Mouse (Mus musculus): ENCODE data around the gene E130116L18Rik. TPM values are rescaled to one million over a fixed set of nuclear protein-coding genes. Genes with fewer than 3 reads are reported as not detected.
"Not testable (repeated sequence)": the region's sequence is repeated elsewhere in the genome, so short reads cannot be mapped to it uniquely, and the experiment has no call there.

Gene E130116L18Rik
- total and polyA plus RNA-seq, 2 experiments from 2014 or later: 2.0 TPM; not detected in 1

DNA sequence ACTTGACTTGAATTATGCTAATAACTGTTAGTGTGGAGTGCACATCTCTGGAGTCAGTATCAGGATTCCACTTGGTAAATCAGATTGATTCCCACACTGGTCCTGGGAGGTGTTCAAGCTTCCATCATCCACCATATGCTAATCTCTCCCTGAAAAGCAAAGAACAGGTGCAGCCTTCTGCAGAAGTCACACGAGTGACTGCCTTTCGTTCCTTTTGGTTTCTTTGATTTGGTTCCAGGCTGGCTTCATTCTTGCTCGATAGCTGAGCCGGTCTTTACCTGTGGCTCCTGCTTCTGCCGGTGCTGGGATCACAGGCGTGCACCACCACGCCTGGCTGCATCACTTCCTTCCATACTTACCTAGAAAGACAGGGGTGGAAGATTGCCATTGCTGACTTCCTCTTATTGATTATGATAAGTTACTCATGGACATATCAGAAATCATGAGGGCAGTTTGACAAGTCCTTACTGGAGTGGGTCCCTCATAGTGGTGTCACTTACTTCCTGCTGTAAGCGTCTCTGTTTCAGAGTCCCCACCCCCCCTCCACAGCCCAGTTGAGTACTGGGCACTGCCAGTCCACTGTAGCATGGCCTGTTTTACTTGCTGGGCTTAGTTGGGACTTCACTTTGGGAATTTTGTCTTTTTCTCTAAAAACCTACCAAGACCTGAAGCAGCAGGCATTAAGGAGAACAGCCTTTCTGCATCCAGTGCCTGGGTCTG, 30.0 kb upstream of the E130116L18Rik start:
- Histone ChIP-seq H3K4me3 (ENCODE audit: low read depth, low read length) (no peak overlapping the region), H3K36me3 (ENCODE audit: insufficient read depth) (peaks cover 78% of the 10 kb centered on the region), H3K4me1 (ENCODE audit: insufficient read depth) (no peaks in the 10 kb centered on the region), H3K9me3 (ENCODE audit: low read length) (no peaks in the 10 kb centered on the region), H3K27ac (ENCODE audit: low read depth, low read length) (no peak overlapping the region), H3K9ac (no peak overlapping the region), H3K27me3 (ENCODE audit: insufficient read depth, low read length) (no peaks in the 10 kb centered on the region), H3K4me2 (ENCODE audit: low read depth) (no peak overlapping the region)
- ATAC-seq (no peak), DNase-seq (no peak)
- no peak for TF ChIP-seq CTCF (IDR thresholded peaks at IDR 0.05; ENCODE audit: low read depth)
- 88% methylated on average over 8 of the region's 8 CpGs for WGBS

DNA sequence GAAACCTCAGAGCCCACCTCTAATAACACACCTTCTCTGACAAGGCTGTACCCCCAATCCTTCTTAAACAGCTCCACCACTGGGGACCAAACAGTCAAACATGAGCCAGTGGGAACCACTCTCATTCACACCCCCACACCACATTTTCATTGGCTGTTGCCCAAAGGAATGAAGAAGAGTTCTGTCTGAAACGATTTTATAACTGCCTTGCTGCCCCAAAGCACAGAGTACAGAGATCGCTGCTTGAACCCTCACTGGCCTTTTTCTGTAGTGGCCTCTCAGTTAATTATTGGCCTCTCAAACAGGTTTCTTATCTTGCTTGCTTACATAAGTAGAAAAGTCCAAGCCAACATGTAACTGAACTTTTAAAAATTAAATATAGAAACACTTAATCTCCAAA, 29.5 kb upstream of the E130116L18Rik start:
- H3K4me1 ChIP-seq (ENCODE audit: insufficient read depth): no peaks in the 10 kb centered on the region
- H3K9me3 ChIP-seq (ENCODE audit: low read length): no peaks in the 10 kb centered on the region
- H3K4me2 ChIP-seq (ENCODE audit: low read depth): no peak overlapping the region
- TF ChIP-seq CTCF (IDR thresholded peaks at IDR 0.05; ENCODE audit: low read depth): no peak
- no peak overlapping the region for H3K27ac ChIP-seq (ENCODE audit: low read depth, low read length)
- H3K27me3 ChIP-seq (ENCODE audit: insufficient read depth, low read length): no peaks in the 10 kb centered on the region
- DNase-seq (no peak), ATAC-seq (no peak)
- no peak overlapping the region for H3K9ac ChIP-seq
- 79% methylated on average over 2 of the region's 2 CpGs for WGBS
- peaks cover 73% of the 10 kb centered on the region for H3K36me3 ChIP-seq (ENCODE audit: insufficient read depth)
- no peak overlapping the region for H3K4me3 ChIP-seq (ENCODE audit: low read depth, low read length)

- no peak for TF ChIP-seq CTCF (IDR thresholded peaks at IDR 0.05; ENCODE audit: low read depth)
- no peak overlapping the region for H3K4me2 ChIP-seq (ENCODE audit: low read depth)
- 80% methylated on average over 3 of the region's 3 CpGs for WGBS
- H3K4me1 ChIP-seq (ENCODE audit: insufficient read depth): no peaks in the 10 kb centered on the region
- no peaks in the 10 kb centered on the region for H3K9me3 ChIP-seq (ENCODE audit: low read length)
- peaks cover 34% of the 10 kb centered on the region for H3K36me3 ChIP-seq (ENCODE audit: insufficient read depth)
- no peak overlapping the region for H3K9ac ChIP-seq
- no peak for ATAC-seq
- DNase-seq: no peak
- no peak overlapping the region for H3K4me3 ChIP-seq (ENCODE audit: low read depth, low read length)
- H3K27me3 ChIP-seq (ENCODE audit: insufficient read depth, low read length): no peaks in the 10 kb centered on the region
- no peak overlapping the region for H3K27ac ChIP-seq (ENCODE audit: low read depth, low read length)
Measured at GRCm38 (mm10) chr5:25247036-25247435, 24.1 kb upstream of the E130116L18Rik start.

GRCm38 (mm10) chr5:25246473-25246865, 23.5 kb upstream of the E130116L18Rik start:
- Histone ChIP-seq H3K27ac (ENCODE audit: low read depth, low read length) (no peak overlapping the region), H3K27me3 (ENCODE audit: insufficient read depth, low read length) (no peaks in the 10 kb centered on the region), H3K4me1 (ENCODE audit: insufficient read depth) (no peaks in the 10 kb centered on the region), H3K9ac (no peak overlapping the region), H3K4me3 (ENCODE audit: low read depth, low read length) (no peak overlapping the region), H3K36me3 (ENCODE audit: insufficient read depth) (peaks cover 28% of the 10 kb centered on the region), H3K9me3 (ENCODE audit: low read length) (no peaks in the 10 kb centered on the region), H3K4me2 (ENCODE audit: low read depth) (no peak overlapping the region)
- WGBS: 83% methylated on average over 1 of the region's 1 CpGs
- no peak for DNase-seq
- no peak for ATAC-seq
- no peak for TF ChIP-seq CTCF (IDR thresholded peaks at IDR 0.05; ENCODE audit: low read depth)

GRCm38 (mm10) chr5:25245806-25246472, 23.0 kb upstream of the E130116L18Rik start:
- WGBS: 91% methylated on average over 10 of the region's 10 CpGs
- Histone ChIP-seq H3K36me3 (ENCODE audit: insufficient read depth) (peaks cover 23% of the 10 kb centered on the region), H3K9me3 (ENCODE audit: low read length) (no peaks in the 10 kb centered on the region), H3K4me2 (ENCODE audit: low read depth) (no peak overlapping the region), H3K27ac (ENCODE audit: low read depth, low read length) (no peak overlapping the region), H3K27me3 (ENCODE audit: insufficient read depth, low read length) (no peaks in the 10 kb centered on the region), H3K9ac (no peak overlapping the region), H3K4me1 (ENCODE audit: insufficient read depth) (no peaks in the 10 kb centered on the region), H3K4me3 (ENCODE audit: low read depth, low read length) (no peak overlapping the region)
- no peak for TF ChIP-seq CTCF (IDR thresholded peaks at IDR 0.05; ENCODE audit: low read depth)
- no peak for DNase-seq
- ATAC-seq: no peak

DNA sequence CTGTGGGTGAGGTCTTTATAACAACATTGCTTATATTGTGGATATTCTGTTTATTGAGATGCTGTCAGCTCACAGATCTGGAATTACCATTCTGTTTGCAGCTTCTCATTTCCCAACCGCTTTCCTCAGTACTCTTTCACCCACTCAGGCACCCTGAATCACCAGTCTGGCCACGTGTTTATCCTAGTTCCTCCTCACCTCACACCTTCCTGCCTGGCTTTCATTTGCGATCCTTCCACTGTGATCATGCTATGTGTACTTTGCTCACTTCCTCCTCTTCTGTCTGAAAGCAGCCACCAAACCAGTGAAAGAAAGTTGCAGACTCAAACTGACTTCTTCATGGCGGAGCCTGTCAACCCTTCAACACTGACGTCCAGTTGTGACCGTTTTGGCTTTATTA, 20.1 kb upstream of the E130116L18Rik start:
- Histone ChIP-seq H3K9me3 (ENCODE audit: low read length) (no peaks in the 10 kb centered on the region), H3K4me2 (ENCODE audit: low read depth) (no peak overlapping the region), H3K9ac (no peak overlapping the region), H3K27ac (ENCODE audit: low read depth, low read length) (no peak overlapping the region), H3K4me3 (ENCODE audit: low read depth, low read length) (no peak overlapping the region), H3K4me1 (ENCODE audit: insufficient read depth) (no peaks in the 10 kb centered on the region), H3K36me3 (ENCODE audit: insufficient read depth) (no peaks in the 10 kb centered on the region; the same call in 1 of the 2 replicates), H3K27me3 (ENCODE audit: insufficient read depth, low read length) (no peaks in the 10 kb centered on the region)
- DNase-seq: no peak
- TF ChIP-seq CTCF (IDR thresholded peaks at IDR 0.05; ENCODE audit: low read depth): no peak
- ATAC-seq: no peak
- whole genome bisulfite sequencing: 93% methylated on average over 6 of the region's 6 CpGs

DNA sequence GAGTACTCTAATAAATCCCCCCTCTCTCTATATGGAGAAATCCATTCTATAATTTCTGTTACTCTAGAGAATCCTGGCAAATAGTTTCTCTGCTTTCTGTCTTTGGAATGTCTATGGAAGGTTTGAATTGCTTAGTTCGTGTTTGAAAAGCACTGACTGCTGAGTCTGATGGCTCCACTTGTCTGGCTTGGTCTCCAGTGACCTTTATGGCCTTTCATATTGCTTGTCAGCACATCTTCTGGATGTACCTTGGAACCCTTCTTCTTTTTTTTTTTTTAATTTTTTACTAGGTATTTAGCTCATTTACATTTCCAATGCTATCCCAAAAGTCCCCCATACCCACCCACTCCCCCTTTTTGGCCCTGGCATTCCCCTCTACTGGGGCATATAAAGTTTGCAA, 1.4 kb upstream of the E130116L18Rik start:
- H3K9me3 ChIP-seq (ENCODE audit: low read length); DNase-seq; H3K4me2 ChIP-seq (ENCODE audit: low read depth); H3K36me3 ChIP-seq (ENCODE audit: insufficient read depth); H3K4me1 ChIP-seq (ENCODE audit: insufficient read depth); H3K27ac ChIP-seq (ENCODE audit: low read depth, low read length); H3K4me3 ChIP-seq (ENCODE audit: low read depth, low read length); H3K9ac ChIP-seq; H3K27me3 ChIP-seq (ENCODE audit: insufficient read depth, low read length); ATAC-seq: not testable (repeated sequence)
- WGBS: 100% methylated on average over 1 of the region's 1 CpGs
